Mouse (Mus musculus) common myeloid progenitor, adult 5-6 weeks (primary cell): Measurements from ENCODE around the gene Mlec. TPM values are rescaled to one million over a fixed set of nuclear protein-coding genes. Genes with fewer than 3 reads are reported as not detected.
"Not testable (repeated sequence)": the region's sequence is repeated elsewhere in the genome, so short reads cannot be mapped to it uniquely, and the experiment has no call there.

Experiments
- ATAC-seq: replicated peaks from 2 replicates; pipeline ENCODE4 v1.8.0; 2016; ENCODE audit warnings: low read depth, mild to moderate bottlenecking, moderate TSS enrichment, inconsistent platforms; ENCODE audit not compliant: poor library complexity, severe bottlenecking
- total RNA-seq: library from RNA; stranded (forward); fragments of 200-1000, 187-1606 nt; gene quantifications from 2 replicates; pipeline ENCODE4 v1.2.3, GENCODE M21; 2017

Gene Mlec
- total RNA-seq, 1 experiment from 2014 or later, result 210 TPM

GRCm38 (mm10) chr5:115155156-115155631 lies 2.8 kb downstream of the Mlec start:
- no peak for ATAC-seq

DNA sequence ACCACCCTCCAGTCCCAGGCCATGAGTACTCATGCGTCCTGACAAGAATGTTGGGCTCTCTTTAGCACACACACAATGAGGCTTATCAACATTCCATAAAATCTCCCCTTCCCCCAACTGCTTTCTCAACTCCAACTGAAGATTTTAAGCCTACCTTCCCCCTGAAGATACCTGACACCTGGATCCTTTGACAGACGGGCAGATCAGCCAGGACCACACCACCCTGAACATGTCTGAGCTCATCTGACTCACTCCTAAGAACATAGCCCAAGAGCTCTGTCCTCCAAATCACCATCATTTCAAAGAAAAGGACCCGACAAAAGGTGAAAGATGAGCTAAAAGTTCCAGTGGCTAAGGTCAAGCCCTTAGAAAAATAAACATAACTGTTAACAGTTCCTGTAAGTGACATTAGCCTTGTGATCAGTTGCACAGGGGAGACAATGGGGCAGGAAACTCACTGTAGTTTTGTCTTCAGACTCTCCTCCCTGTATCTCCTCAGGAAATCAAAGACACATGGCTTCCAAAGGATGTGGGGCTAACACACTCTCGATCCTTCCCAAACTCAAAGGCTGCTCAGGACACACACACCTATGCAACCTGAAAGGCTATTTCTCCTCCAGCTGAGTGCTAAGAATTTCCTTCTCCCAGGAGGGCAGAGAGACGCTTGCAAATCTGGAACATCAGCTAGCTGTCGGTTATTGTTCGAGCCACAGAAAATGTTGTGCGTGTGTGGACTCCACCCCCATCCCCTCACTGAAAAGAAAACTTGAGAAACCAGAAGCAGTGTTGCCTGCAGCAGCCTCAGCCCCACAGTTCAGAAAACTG lies 5.6 kb downstream of the Mlec start:
- no peak for ATAC-seq

- no peak for ATAC-seq
Measured at GRCm38 (mm10) chr5:115151457-115151856, 6.5 kb downstream of the Mlec start.

DNA sequence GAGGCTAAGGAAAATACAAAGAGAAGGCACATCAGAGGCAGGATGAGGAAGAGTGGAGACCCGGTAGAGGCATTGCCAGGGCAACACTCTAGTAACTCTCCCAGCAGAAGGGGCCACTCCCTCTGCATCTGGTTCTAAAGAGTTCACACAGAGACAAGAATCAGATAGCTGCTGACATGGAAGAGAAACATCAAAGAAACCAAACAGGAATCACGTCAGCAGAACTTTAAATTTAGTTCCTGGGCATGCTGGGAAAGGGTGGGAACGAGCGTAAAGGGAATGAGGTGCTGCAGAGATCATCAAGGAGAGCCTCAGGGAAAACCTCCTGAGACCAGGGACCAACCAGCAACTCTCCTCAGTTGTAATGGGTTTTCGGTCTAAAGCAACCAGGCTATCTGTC lies 7.0 kb downstream of the Mlec start:
- no peak for ATAC-seq

GRCm38 (mm10) chr5:115149675-115150459 lies 8.1 kb downstream of the Mlec start:
- ATAC-seq, result no peak

DNA sequence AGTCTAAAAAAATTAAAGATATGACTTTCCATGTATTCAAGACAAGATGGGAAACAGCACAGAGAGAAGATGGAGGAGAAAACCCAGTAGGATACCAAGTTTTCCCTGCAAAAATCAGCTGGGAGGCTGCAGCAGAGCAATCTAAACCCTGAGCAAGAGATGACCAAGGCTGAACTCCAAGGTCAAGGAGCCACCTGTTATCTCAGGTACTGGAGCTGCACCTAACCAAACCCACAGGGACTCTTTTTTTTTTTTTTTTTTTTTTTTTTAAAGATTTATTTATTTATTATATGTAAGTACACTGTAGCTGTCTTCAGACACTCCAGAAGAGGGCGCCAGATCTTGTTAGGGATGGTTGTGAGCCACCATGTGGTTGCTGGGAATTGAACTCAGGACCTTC lies 9.1 kb downstream of the Mlec start:
- ATAC-seq, result not testable (repeated sequence)

GRCm38 (mm10) chr5:115148378-115148777 lies 9.6 kb downstream of the Mlec start:
- no peak for ATAC-seq

- ATAC-seq, result no peak
Measured at GRCm38 (mm10) chr5:115147388-115147787, 10.6 kb downstream of the Mlec start.

DNA sequence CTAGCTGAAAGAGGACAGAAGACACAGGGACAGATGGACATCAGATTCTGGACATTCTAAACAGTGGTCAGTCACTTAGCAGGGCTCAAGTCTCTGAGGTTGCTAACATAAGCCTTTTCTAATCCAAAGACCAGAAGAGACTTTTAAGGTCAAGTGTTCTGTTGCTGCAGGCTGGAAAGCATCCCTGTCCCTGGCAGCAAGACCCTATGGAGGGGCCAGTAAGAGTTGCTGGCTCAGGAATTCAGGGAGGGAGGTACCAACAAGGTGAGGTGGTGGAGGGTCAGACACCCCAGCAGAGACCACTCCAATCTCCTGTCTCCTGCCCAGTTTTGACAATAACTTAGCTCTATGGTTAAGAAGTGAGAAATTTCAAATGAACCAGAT lies 11.2 kb downstream of the Mlec start:
- ATAC-seq, result no peak

DNA sequence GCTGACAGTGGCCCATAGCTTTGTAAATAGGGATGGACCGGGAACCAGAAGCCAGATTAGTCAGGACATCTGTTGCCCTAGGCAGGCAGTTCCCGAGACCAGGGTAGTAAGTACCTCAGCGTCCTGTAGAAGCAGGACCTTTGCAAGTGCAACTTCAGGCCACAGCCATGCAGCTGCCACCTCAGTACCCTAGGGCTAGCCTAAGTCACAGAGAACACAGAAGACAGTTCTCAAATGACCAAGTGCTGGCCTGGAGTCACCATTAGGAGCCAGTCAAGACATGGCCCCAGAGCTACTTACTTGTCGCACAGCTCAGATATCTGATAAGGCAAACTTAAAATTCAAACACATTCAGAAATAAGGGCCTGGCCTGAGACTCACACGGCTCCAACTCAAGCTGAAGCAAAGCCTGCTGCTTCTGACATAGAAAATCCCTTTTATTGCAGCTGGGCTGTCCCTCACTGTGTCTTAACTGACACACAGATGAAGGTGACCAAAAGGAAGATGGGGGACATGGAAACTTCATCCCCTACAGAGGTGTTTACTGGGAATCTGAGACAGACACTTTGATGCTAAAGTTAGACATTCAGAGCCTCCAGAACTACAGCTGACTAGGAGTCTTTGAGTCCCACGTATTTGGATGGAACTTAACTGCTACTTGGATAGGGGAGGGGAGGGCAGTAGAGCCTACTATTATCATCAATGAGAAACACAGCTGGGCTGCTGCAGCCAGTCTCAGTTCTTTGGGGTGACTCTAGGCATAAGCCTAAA lies 11.8 kb downstream of the Mlec start:
- no peak for ATAC-seq

DNA sequence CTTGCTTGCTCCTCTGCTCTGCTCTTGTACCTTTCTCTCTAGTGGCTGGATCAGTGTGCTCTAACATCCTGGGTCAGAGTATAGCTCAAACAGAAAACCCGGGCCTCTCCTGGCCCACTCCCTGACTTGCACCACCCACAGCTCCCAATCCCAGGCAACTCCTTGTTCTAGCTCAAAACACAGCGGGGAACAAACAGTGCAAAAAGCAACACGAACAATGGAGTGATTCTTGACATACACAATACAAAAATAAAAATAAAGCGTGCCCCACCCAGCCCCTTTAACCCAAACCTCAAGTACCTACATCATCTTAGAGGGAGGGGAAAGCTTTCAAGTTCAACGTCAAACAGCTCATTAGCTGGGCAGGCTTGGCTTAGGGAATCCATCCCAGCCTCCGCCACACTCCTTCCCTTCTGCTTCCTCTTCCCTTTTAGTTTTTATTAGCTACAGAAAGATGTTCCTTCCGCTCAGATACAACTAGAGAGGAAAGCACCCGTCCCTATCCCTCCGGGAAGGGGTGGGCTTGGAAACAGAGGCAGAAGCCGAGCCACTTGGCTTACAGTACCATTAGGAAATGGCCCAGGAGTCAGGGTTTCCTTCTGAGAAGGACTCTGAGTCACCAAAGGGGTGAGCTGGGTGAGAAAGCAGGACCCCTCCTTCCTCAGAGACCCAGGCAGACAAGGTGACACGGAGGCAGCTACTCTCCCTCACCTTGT lies 12.6 kb downstream of the Mlec start:
- ATAC-seq, result no peak

DNA sequence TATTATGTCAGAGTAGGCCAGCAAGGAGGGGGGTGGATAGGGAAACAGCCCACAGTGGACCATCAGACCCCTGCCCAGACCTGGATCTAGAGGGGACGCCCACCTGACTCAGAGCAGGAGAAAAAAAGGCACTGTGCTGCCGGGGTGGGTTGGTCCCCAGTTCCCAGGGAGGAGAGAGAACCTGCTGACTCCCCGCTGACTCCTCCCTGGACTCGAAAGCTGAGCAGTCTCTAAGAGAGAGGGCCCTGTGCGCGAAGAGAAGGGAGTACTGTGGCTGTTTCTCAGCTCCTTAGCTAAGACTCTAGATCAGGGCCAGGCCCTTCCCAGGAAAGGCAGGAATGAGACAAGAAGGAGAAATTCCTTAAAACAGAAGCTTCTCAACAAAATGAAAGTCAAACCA lies 13.5 kb downstream of the Mlec start:
- no peak for ATAC-seq

DNA sequence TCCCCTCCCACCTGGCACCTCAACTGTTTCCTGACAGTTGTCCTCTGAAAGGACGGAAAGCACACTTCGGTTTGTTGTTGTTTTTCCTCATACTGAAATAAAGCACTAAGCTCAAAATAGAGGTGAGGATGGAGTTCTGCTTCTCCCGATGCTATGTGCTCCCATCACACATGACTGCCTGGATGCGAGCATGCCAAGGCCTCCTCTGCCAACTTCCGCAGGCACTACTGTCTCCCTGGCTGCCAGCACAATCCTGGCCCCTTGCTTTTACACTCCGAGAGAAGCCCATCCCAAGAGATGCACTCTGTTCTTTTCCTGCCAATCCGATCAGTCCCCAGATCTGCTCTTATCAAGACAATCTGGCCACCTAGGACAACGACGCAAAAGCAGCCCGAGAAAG lies 14.4 kb downstream of the Mlec start:
- ATAC-seq, result no peak

- no peak for ATAC-seq
Measured at GRCm38 (mm10) chr5:115142166-115142697, 15.7 kb downstream of the Mlec start.

DNA sequence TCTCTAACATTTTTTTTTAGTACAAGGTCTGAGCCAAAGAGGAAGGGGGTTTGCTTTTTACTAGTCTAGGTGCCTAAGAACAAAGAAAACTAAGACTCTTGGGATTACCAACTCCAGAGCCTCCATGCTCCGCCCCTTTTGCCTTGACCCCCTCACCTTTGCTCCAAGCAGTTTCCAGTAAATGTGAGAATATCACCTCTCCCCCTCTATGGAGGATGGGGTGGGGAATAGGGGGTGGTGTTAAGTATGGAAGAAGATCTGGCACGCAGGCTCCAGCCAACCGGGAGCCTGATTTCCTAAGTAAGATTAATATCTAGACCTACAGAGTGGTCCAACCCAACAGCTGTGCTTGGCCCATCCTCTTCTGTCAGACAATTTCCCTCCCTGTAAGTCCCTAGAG lies 17.3 kb downstream of the Mlec start:
- ATAC-seq, result no peak

DNA sequence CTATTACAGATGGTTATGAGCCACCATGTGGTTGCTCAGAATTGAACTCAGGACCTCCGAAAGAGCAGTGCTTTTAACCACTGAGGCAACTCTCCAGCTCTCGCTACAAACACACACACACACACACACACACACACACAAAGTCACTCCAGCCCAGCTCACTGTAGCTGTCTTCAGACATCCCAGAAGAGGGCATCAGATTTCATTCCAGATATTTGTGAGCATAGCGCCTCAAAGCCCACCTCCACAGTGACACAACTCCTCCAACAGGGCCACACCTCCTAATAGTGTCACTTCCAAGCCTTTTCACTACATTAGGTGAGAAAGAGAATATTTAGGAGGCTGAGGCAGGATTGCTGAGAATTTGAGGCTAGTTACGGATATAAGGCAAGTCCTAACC lies 18.9 kb downstream of the Mlec start:
- no peak for ATAC-seq

DNA sequence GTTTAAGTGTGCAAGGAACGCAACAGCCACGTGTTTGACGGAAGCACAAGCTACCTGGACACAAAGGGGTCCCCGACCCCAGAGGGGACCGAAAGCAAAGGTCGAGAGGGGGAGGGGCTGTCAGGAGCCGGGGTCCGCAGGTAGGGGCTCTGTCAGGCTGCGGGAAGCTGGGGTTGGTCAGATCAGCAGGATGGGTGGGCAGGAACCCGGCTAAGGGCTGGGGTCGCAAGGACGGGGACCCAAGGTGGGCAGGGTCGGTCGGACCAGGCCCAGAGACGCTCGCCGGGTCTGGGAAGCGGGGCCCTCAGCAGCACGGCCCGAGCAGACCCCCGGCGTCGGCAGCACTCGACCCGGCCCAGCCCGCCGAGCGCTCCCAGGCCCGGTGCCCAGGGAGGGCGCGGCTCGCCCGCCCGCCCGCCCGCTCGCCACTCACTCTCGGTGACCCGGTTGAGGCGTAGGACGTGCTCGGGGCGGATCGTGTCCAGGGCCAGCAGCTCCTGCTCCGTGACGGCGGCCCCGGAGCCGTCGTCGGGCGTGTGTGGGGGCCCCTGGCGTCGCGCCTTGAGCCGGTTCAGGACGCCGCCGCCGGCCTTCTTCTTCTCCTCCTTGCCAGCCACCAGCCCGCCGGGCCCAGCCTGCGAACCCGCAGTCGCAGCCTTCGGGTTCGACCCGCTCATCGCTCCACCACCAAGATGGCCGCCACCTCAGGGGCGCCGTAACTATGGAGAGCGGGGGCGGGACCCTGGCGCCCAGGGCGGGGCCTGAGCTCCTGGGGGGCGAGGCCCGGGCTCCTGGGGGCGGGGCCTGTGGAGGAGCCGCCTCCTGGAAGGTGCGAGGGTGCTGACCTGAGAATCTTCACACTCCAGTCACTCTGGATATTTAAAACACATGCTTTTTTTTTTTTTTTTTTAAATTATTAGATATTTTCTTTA lies 23.5 kb downstream of the Mlec start, which contains the start of gene Unc119b:
TSS of gene Unc119b (minus strand) at position 742 of the 932 bp plus-strand sequence.
- peak; percentile 93 for ATAC-seq

- ATAC-seq, result peak; percentile 23; the same call in 1 of the 2 replicates
Measured at GRCm38 (mm10) chr5:115133358-115134066, 24.5 kb downstream of the Mlec start.
